Mouse (Mus musculus) thymus, postnatal 4 days (tissue): ENCODE data around the gene Gapdhs.
"Not testable (repeated sequence)": the region's sequence is repeated elsewhere in the genome, so short reads cannot be mapped to it uniquely, and the experiment has no call there.

Experiments used
- DNase-seq: peaks from one replicate; pipeline ENCODE4 v3.0.0; 2021

Gene Gapdhs

DNA sequence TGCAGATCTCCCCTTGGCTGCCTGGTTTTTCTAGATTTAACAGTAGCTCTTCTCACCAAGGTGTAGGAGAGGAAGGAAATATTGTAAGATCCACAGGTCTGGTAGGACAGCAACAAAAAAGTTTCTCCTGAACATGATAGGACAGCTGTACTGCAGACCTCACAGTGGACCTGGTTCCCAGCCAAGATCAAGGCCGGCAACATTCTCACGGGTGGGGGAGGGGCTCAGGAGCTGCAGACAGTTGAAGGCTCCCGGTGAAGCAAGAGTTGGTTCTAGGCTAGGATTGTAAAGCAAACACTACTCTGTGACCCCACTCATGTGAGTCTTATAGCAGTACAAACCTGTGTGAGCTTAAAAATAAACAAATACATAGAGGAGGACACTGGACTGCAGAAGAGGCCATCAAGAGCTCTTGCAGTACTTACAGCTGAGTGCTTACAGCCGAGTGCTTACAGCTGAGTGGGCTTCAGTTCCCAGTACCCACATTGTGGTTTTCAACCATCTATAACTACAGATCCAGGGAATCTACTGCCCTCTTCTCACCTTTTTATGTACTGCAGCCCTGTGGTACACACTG, 629 bp upstream of the Gapdhs start:
- DNase-seq: no peak

- DNase-seq: not testable (repeated sequence)
Observed at GRCm38 (mm10) chr7:30742570-30742969, 911 bp downstream of the Gapdhs start.

GRCm38 (mm10) chr7:30736211-30736610, 7.3 kb downstream of the Gapdhs start:
- DNase-seq: no peak

DNA sequence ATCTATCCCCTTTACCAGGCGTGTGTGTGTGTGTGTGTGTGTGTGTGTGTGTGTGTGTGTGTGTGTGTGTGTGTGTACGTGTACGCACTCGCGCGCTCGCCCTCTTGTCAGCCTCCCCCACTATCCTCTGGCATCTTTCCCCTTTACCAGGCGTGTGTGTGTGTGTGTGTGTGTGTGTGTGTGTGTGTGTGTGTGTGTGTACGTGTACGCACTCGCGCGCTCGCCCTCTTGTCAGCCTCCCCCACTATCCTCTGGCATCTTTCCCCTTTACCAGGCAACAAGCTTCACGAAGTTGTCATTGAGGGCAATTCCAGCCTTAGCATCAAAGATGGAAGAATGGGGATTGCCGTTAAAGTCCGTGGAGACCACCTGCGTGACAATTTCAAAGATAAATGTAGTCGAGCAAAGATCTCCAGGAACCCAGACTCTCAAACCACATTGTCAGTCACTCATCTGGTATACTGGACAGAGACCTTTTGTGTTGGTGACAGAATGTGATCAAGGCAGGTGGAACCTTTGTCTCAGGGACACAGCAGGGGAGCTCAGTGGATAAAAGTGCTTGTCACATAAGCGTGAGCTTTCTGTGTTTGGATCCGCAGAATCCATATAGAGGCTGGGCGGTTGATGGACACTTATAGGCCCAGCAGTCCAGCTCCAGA, 13.3 kb downstream of the Gapdhs start:
- not testable (repeated sequence) for DNase-seq

GRCm38 (mm10) chr7:30729396-30730063, 14.0 kb downstream of the Gapdhs start, which contains the start of gene Tmem147:
TSS of gene Tmem147 (minus strand) at chr7:30729540.
- DNase-seq: peak; percentile 98

- DNase-seq: no peak
Observed at GRCm38 (mm10) chr7:30728739-30729395, 14.6 kb downstream of the Gapdhs start.

DNA sequence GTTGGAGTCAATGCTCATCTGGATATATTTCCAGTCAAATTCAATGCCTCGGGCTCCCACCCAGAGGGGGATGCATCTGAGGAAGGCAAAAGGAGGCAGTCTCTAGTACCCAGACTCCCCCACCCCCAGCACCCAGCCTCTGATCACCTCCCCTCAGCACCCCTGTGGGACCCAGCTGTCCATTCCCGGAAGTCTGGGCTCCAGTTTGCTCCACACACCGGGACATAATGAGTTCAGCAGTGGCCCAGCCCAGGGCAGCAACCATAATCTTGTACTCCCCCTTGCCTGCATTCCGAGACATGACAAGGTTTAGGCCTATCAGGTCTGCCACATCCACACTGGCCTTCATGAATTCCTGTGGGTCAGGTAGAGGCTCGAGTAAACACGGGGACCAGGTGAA, 15.3 kb downstream of the Gapdhs start:
- DNase-seq: no peak

GRCm38 (mm10) chr7:30723274-30723953, 20.1 kb downstream of the Gapdhs start:
- no peak for DNase-seq

DNA sequence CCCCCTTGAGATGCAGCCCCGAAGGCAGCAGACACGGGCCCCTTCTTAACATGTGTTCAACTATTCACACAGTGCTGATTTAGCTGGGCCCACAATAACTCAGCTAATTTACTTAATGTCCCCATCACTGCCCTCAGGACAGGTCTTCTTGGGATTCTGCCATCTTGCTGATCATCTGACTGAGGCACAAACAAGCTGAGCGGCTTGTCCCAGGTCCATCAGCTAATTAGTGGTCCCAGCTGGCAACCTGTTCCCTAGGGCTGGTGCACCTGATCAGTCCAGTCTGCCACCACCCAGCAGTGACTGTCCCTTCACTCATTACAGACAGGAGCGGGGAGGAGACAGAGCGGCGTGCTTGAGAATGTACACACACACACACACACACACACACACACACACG, 22.2 kb downstream of the Gapdhs start:
- no peak for DNase-seq

GRCm38 (mm10) chr7:30719669-30720068, 23.8 kb downstream of the Gapdhs start:
- DNase-seq: no peak

- no peak for DNase-seq
Observed at GRCm38 (mm10) chr7:30717716-30718046, 25.8 kb downstream of the Gapdhs start.

DNA sequence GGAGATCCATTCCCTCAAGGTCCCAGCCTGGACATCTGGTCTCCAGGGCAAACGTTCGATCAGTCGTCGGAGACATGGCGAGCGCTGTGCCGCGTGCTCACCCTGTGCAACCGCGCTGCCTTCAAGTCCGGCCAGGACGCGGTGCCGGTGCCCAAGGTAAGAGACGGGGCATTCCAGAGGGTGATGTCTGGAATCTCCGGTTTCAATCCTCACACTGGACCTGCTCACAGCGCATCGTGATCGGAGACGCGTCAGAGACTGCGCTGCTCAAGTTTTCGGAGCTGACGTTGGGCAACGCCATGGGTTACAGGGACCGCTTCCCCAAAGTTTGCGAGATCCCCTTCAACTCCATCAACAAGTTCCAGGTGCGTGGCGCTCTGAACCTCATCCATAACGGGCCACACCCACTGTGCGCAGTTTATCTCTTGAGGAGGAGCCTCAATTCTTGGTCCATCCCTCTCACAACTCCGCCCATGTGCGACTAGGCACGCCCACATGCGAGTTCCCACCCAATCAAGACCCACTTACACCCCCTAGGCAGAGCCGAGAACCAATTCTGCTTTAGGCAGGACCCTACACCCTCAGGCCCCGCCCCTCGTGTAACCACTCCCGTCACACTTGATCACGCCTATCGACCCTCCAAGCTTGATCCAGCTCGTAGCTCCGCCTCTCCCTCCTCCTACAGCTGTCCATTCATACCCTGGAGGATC, 26.3 kb downstream of the Gapdhs start:
- DNase-seq: peak; percentile 82

GRCm38 (mm10) chr7:30711942-30712341, 31.5 kb downstream of the Gapdhs start, which contains the start of gene Atp4a:
TSS of gene Atp4a (plus strand) at chr7:30712209.
- no peak for DNase-seq

- DNase-seq: no peak
Observed at GRCm38 (mm10) chr7:30707441-30707840, 36.0 kb downstream of the Gapdhs start.

- no peak for DNase-seq
Observed at GRCm38 (mm10) chr7:30706214-30706882, 37.1 kb downstream of the Gapdhs start.

DNA sequence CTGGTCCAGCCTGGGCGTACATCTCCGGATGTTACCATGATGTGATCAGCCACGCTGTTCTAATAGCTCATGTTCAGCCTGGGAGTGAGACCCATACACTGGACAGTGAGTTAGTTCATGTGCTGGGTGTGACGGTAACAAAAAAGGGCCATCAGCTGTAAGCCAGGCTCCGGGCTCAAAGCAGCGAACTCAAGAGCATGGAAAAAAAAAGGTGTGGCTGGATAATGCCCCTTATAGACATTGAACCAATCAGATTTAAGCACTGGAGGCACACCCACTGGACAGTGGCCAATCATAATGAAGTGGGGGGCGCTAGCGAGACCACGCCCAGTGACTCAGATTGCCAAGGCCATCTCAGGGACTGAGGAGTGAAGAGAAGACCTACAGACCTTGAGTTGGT, 44.9 kb downstream of the Gapdhs start, which contains the start of gene 2200002J24Rik:
Gene 2200002J24Rik, plus strand, starts transcription at position 338 of the 400 bp plus-strand sequence.
- DNase-seq: peak; percentile 27

DNA sequence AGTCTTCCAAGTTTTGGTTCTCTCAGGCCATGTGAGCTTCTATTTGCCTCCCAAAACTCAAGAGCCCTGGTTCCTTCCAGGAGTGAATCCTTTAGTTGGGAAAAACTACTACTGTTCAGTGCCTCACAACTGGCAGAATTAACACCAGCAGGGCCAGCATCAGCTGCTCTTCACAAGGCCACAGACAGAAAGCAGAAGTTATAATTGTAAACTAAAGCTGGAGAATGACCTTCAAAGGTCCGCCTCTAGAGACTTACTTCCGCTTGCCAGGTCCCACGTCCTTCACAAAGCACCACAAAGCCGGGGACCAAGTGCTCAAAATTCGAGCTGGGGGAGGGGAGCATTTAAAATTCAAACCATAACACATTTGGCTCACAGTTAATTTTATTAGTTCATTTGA, 45.4 kb downstream of the Gapdhs start:
- no peak for DNase-seq

DNA sequence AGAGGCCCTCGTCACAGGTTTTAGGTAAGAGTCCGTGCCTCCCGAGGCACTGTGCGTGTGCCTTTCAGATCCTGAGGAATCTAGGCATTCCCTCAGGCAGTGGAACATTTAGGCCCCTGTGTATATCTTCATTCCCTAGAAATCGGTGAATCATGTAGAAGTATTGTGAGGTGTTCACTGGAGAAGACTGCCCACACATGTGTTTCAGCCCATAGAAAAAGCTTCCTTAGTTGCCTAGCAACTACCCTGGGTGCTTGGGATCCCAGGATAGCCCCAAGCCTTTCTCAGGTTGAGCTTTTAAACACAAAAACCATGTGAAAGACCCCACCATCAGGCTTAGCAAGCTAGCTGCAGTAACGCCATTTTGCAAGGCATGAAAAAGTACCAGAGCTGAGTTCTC, 55.2 kb downstream of the Gapdhs start:
- no peak for DNase-seq

- DNase-seq: no peak
Observed at GRCm38 (mm10) chr7:30683425-30683824, 60.1 kb downstream of the Gapdhs start.

DNA sequence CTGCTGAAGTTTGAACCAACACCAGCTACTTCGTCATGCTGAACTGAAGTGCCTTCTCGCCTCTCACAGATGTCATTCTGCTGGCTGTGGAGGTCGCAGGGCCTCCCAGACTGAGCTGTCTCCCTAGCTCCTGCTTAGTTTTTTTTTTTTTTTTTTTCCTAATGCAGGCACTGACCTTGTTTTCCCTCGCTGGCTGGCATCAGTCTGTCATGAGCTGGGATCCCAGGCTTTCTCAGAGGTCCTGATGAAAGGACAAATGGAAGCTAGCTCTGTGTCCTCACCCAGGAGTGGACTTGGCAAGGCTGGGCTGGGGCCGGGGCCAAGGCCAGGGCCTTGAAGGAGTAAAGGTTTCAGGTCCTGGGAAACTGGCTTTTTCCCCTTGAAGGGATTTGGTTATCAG, 61.6 kb downstream of the Gapdhs start:
- no peak for DNase-seq
